Mouse (Mus musculus): ENCODE results near the gene Wwp2. TPM values are rescaled to one million over a fixed set of nuclear protein-coding genes. Genes with fewer than 3 reads are reported as not detected.

Wwp2 gene
- 35.6 and 93.8 TPM in 2 replicates for polyA plus RNA-seq (2012; rRNA removed)

DNA sequence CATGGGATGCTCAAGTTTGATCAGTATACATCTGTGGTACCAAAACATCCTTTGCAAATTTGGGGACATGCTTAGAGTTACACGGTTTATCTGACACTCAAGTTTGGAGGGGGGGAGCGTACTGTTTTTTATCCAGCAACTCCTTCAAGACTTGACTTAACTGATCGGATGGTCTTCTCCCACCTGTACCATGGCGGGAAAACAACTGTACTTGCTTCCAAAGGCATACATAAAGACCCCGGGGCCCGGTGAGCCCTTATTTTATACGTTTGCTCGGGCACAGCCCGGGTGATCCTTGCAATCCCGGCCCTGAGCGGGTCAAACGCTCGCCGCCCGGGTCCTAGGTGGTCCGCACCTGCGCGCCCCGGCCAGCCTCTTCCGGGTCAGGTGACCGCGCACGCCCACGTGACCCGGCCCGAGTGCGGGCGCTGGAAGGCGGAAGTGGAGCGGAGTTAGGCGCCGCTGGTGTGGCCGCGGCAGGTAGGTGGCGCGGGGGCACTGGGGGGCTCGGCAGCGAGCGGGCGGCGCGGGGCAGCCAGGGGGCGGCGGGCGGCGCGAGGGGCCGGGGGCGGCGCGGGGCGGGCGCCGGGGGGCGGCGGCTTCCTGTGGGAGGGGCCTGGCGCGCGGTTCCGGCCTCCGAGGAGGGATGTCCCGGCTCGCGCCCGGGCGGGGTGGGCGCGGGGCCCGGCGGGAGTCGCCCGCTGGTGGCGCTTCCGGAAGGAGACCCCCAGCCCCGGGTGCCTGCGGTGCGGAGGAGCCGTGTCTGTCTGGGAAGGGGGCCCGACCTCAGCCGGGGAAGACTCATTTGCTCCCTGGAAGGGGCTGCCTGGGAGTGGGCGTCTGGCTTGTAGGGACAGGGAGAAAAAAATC, at the start of gene Wwp2:
Wwp2 (plus strand) TSS at position 404 of the 870 bp plus-strand sequence.

DNA sequence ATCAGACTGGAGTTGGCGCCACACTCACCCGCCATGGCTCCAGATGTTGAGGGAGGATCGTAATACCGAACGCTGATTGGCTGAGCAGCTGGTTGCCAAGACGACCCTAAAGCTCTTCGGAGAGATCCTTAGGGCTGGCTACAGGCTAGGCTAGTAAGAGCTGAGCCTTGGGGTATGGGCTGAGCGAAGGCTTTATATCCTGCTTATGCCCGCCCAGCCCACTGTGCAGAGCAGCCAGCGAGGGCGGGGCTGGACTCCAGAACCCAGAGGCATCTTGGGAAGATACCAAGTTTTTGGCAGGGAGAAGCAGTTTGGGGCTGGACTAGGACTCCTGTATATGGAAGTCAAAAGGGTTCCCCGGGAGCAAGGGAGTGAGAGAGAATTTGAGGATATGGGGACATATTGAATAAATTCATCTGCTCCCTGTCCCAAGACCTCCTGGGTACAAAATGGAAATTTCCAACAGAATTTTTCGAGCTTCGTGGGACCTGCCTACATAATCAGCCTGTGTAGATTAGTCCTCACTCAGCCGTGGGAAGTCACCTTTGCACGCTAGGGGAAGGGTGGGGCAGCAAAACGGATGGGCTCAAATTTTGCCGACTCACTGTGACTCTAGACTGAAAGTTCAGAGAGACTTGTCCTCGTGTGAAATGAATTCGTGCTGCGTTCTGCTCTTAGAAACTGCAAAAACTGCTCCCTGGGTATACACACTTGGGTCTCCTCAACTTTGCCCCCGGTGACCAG, 33.0 kb upstream of the Wwp2 start, which contains the start of gene Nqo1:
Nqo1 (minus strand) TSS at position 169 of the 744 bp plus-strand sequence.

DNA sequence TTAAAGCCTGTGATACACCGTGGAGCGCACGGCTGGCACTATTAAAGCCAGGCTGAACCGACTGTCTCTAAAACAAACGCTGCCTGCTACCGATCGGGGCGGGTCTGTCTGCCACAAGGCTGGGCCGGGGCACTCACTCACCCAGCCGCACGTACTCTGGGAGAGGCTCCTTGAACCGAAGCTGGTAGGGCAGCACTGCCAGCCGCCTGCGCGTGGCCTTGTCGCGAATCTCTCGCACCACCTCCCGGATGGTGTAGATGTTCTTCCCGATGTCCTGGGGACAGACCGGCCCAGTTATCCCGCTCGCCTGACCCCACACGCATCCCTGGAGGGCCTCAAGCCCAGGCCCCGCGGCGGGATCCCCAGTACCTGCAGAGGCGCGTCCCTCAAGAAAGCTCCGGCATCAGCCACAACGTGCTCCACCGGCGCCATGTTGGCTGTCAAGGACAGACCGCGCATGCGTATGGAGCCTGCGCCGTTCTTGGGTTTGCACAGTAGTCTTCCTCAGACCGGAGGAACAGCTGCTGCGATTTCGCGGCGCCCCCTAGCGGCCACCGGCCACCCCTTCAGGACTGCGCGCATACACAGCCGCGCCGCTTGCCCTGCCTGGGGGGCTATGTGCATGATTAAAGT, 11.5 kb upstream of the Wwp2 start, which contains the start of gene Nob1:
Nob1 (minus strand) TSS at position 455 of the 633 bp plus-strand sequence.

DNA sequence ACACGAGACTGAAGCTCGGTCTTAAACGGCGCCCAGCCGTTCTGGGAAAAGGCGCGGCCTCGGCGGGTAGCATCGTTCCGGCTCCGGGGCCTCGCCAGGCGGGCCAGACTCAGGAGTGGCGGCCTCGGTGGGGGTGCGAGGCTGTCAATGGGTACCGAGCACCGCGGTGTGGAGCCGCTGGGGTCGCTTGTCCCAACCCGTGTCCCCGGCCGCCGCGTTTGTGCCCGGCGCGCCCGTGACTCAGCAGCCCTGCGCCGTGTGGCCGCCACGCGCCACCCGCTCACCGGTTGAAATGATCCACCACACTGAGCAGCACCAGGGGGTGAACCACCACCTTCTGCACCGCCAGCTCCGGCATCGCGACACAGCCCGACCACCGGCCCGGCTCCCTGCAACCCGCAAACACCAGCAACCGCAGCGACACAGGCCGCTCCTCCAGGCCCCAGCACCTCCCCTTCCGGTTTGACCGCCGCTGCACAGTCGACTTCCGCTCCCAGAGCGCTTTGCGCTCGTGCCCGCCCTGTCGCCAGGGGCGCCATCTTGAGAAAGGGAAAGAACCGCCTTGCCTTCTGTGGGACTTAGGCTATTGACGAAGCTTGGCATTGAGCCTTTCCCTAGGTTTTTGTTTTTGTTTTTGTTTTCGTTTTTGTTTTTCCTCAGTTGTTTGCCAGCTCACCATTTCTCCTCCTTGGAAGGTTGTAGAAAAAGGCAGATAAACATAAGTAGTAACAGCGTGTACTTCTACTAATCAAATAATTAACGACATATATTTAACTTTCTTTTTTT, 152.0 kb downstream of the Wwp2 start, which contains the start of gene Psmd7:
Psmd7 (minus strand) TSS at position 470 of the 786 bp plus-strand sequence.

Other genes starting within 250 kb of the Wwp2 start
- 15.8 and 41.4 TPM in 2 replicates for gene Nfat5, start 142.9 kb upstream of the Wwp2 start, polyA plus RNA-seq (2012; rRNA removed)
- gene Nqo1, start 33.2 kb upstream of the Wwp2 start, polyA plus RNA-seq (2012; rRNA removed), result 3.6 and 6.1 TPM in 2 replicates
- gene Nob1, start 11.3 kb upstream of the Wwp2 start, polyA plus RNA-seq (2012; rRNA removed), result 96.1 and 107 TPM in 2 replicates
- gene Psmd7, start 152.1 kb downstream of the Wwp2 start, polyA plus RNA-seq (2012; rRNA removed), result 168 and 176 TPM in 2 replicates

Data from central nervous system, embryonic 11.5 days (tissue).